Mouse (Mus musculus) hindbrain, embryonic 16.5 days (tissue): ENCODE measurements around the gene Tcn2. TPM values are rescaled to one million over a fixed set of nuclear protein-coding genes. Genes with fewer than 3 reads are reported as not detected.

Experiments used
- ATAC-seq: fragments of 200-750 bp; cut with Nextera tagmentation; 2 replicates; pipeline ENCODE4 v1.8.0; 2017; ENCODE audit warnings: moderate TSS enrichment, moderate library complexity
- H3K27ac ChIP-seq: fragments of 300-500 bp; sonication (generic); 2 replicates; pipeline ENCODE4 v1.5.1; 2014; ENCODE audit warnings: low read depth, mild to moderate bottlenecking, control low read depth, low read length, moderate library complexity
- H3K27me3 ChIP-seq: fragments of 300-500 bp; sonication (generic); replicated peaks from 2 replicates; pipeline ENCODE4 v1.6.1; 2014; ENCODE audit warnings: low read length; ENCODE audit not compliant: control insufficient read depth, insufficient read depth
- H3K36me3 ChIP-seq: fragments of 300-500 bp; sonication (generic); 2 replicates; pipeline ENCODE4 v1.6.1; 2014; ENCODE audit warnings: mild to moderate bottlenecking, low read length, moderate library complexity, mixed read lengths; ENCODE audit not compliant: control insufficient read depth, insufficient read depth
- H3K4me1 ChIP-seq: fragments of 300-500 bp; sonication (generic); 2 replicates; pipeline ENCODE4 v1.6.1; 2014; ENCODE audit warnings: low read depth, low read length; ENCODE audit not compliant: control insufficient read depth, insufficient read depth
- H3K4me2 ChIP-seq: fragments of 300-500 bp; sonication (generic); 2 replicates; pipeline ENCODE4 v1.6.1; 2014; ENCODE audit warnings: mild to moderate bottlenecking, low read length, control low read depth, moderate library complexity
- H3K4me3 ChIP-seq: fragments of 300-500 bp; sonication (generic); 2 replicates; pipeline ENCODE4 v1.5.1; 2014; ENCODE audit warnings: mild to moderate bottlenecking, low read length, control low read depth, moderate library complexity
- H3K9ac ChIP-seq: fragments of 300-500 bp; sonication (generic); 2 replicates; pipeline ENCODE4 v1.6.1; 2014; ENCODE audit warnings: low read depth, mild to moderate bottlenecking, control low read depth, low read length, moderate library complexity
- H3K9me3 ChIP-seq: fragments of 300-500 bp; sonication (generic); 2 replicates; pipeline ENCODE4 v1.6.1; 2014; ENCODE audit warnings: mild to moderate bottlenecking, low read length, moderate library complexity; ENCODE audit not compliant: control insufficient read depth
- WGBS: fragments of 180-500 bp; shearing (Covaris S2); extraction: QIAGEN DNeasy Blood & Tissue Kit; methylation state at CpG from one replicate; pipeline ENCODE4 v1.1.7; 2014; 5-methylcytosine and 5-hydroxymethylcytosine counted together
- polyA plus RNA-seq: library from polyadenylated mRNA; unstranded; fragments of >200 nt; fragmentation: Nextera tagmentation; extraction: Ambion mirVana; gene quantifications from 2 replicates; pipeline ENCODE4 v1.2.1, GENCODE M21; 2015

Gene Tcn2
- polyA plus RNA-seq, 1 experiment from 2014 or later: 30.8 TPM

DNA sequence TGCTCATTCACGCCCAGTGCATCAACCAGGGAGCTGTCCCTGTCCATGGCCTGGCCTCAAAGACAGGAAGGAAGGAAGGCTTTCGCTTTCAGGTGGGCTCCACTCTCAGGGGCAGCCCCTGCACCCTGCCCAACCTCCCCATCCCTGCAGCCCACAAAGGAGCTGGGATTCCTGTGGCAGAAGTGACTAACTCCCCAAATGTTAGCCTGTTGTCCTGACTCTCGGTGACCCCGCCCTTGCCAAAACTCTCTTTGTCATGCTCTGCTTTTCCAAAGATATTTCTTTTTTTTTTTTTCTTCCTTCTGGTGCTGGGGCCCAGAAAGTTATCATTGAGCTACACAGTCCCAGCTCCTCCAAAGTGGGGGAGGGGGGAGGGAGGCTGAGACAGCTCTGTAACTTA is 22.7 kb downstream of the Tcn2 start:
- 94% methylated on average over 4 of the region's 4 CpGs for WGBS
- Histone ChIP-seq H3K27ac (no peak overlapping the region), H3K27me3 (no peaks in the 10 kb centered on the region), H3K9me3 (no peaks in the 10 kb centered on the region), H3K4me2 (peak overlapping the region; percentile 25), H3K36me3 (peaks cover 3% of the 10 kb centered on the region; the same call in 1 of the 2 replicates), H3K9ac (no peak overlapping the region), H3K4me3 (no peak overlapping the region), H3K4me1 (peaks cover 46% of the 10 kb centered on the region)
- no peak for ATAC-seq

GRCm38 (mm10) chr11:3905446-3905845 is 26.5 kb downstream of the Tcn2 start:
- no peak overlapping the region for H3K27ac ChIP-seq
- peaks cover 3% of the 10 kb centered on the region; the same call in 1 of the 2 replicates for H3K36me3 ChIP-seq
- no peak overlapping the region for H3K4me3 ChIP-seq
- no peak overlapping the region for H3K4me2 ChIP-seq
- no peaks in the 10 kb centered on the region for H3K9me3 ChIP-seq
- no peaks in the 10 kb centered on the region for H3K27me3 ChIP-seq
- no peak for ATAC-seq
- peaks cover 21% of the 10 kb centered on the region for H3K4me1 ChIP-seq
- 100% methylated on average over 1 of the region's 1 CpGs for WGBS
- no peak overlapping the region for H3K9ac ChIP-seq

GRCm38 (mm10) chr11:3904673-3905072 is 27.3 kb downstream of the Tcn2 start:
- no peak overlapping the region for H3K9ac ChIP-seq
- no peaks in the 10 kb centered on the region for H3K9me3 ChIP-seq
- peaks cover 13% of the 10 kb centered on the region for H3K4me1 ChIP-seq
- H3K4me3 ChIP-seq: no peak overlapping the region
- ATAC-seq: no peak
- no peaks in the 10 kb centered on the region for H3K27me3 ChIP-seq
- H3K4me2 ChIP-seq: no peak overlapping the region
- H3K36me3 ChIP-seq: peaks cover 3% of the 10 kb centered on the region; the same call in 1 of the 2 replicates
- H3K27ac ChIP-seq: no peak overlapping the region
- WGBS: 78% methylated on average over 6 of the region's 6 CpGs

- Histone ChIP-seq H3K4me2 (no peak overlapping the region), H3K36me3 (peaks cover 3% of the 10 kb centered on the region; the same call in 1 of the 2 replicates), H3K27me3 (no peaks in the 10 kb centered on the region), H3K4me3 (no peak overlapping the region), H3K27ac (0 out of 2 replicates have a peak overlapping the region, but pooled peaks have one; percentile 13), H3K9me3 (no peaks in the 10 kb centered on the region), H3K4me1 (no peaks in the 10 kb centered on the region; the same call in 1 of the 2 replicates), H3K9ac (no peak overlapping the region)
- ATAC-seq: peak; percentile 54
- WGBS: 64% methylated on average over 5 of the region's 5 CpGs
Observed at GRCm38 (mm10) chr11:3903046-3903445, 28.9 kb downstream of the Tcn2 start.

DNA sequence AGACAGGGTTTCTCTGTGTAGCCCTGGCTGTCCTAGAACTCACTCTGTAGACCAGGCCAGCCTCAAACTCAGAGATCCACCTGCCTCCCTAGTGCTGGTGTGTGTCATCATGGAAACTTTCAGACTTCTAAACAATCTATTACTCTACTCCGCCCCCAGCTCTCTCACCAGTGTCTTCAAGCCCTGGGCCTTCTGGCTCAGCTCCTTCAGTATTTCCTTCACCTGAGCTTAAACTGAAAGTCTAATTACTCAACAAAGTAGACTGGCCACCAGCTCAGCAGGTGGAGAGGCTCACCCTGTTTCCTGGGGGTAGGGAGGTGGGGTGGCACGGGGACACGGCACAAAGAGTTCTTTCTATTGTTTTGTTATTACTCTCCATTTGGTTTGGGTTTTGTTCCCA is 29.4 kb downstream of the Tcn2 start:
- Histone ChIP-seq H3K4me3 (no peak overlapping the region), H3K4me1 (no peaks in the 10 kb centered on the region; the same call in 1 of the 2 replicates), H3K36me3 (peaks cover 3% of the 10 kb centered on the region; the same call in 1 of the 2 replicates), H3K27ac (no peak overlapping the region), H3K9me3 (no peaks in the 10 kb centered on the region), H3K27me3 (no peaks in the 10 kb centered on the region), H3K9ac (no peak overlapping the region), H3K4me2 (no peak overlapping the region)
- WGBS: 89% methylated on average over 3 of the region's 3 CpGs
- ATAC-seq: no peak

- Histone ChIP-seq H3K36me3 (peaks cover 6% of the 10 kb centered on the region), H3K27me3 (no peaks in the 10 kb centered on the region), H3K4me3 (no peak overlapping the region), H3K4me2 (no peak overlapping the region), H3K4me1 (no peaks in the 10 kb centered on the region; the same call in 1 of the 2 replicates), H3K9me3 (no peaks in the 10 kb centered on the region), H3K27ac (no peak overlapping the region), H3K9ac (no peak overlapping the region)
- ATAC-seq: no peak
- 89% methylated on average over 6 of the region's 6 CpGs for WGBS
Observed at GRCm38 (mm10) chr11:3900296-3900695, 31.7 kb downstream of the Tcn2 start.

GRCm38 (mm10) chr11:3895933-3896332 is 36.0 kb downstream of the Tcn2 start:
- peaks cover 6% of the 10 kb centered on the region for H3K4me1 ChIP-seq
- 91% methylated on average over 1 of the region's 1 CpGs for WGBS
- peaks cover 6% of the 10 kb centered on the region for H3K36me3 ChIP-seq
- no peak for ATAC-seq
- H3K4me2 ChIP-seq: no peak overlapping the region; the same call in 1 of the 2 replicates
- H3K9ac ChIP-seq: no peak overlapping the region
- no peak overlapping the region for H3K4me3 ChIP-seq
- H3K9me3 ChIP-seq: no peaks in the 10 kb centered on the region
- no peaks in the 10 kb centered on the region for H3K27me3 ChIP-seq
- H3K27ac ChIP-seq: no peak overlapping the region

- peak overlapping the region; percentile 57 for H3K4me3 ChIP-seq
- ATAC-seq: no peak
- WGBS: 3% methylated on average over 10 of the region's 10 CpGs
Observed at GRCm38 (mm10) chr11:3895458-3895857, 36.5 kb downstream of the Tcn2 start.

GRCm38 (mm10) chr11:3894406-3895281 is 37.3 kb downstream of the Tcn2 start, which contains the start of the genes 4921536K21Rik and Dusp18:
Gene 4921536K21Rik, minus strand, starts transcription at chr11:3895098.
Gene Dusp18, plus strand, starts transcription at chr11:3895240.
- H3K36me3 ChIP-seq: peaks cover 6% of the 10 kb centered on the region
- peak; percentile 99 for ATAC-seq
- peak within 1 kb of the TSS; percentile 65 for H3K9ac ChIP-seq
- 2% methylated on average over 46 of the region's 46 CpGs for WGBS
- H3K9me3 ChIP-seq: no peaks in the 10 kb centered on the region
- no peaks in the 10 kb centered on the region for H3K27me3 ChIP-seq
- H3K27ac ChIP-seq: peak within 1 kb of the TSS; percentile 68
- H3K4me2 ChIP-seq: peak within 1 kb of the TSS; percentile 71
- peak within 1 kb of the TSS; percentile 57 for H3K4me3 ChIP-seq
- H3K4me1 ChIP-seq: peaks cover 6% of the 10 kb centered on the region

More at GRCm38 (mm10) chr11:3895458-3895857, 36.5 kb downstream of the Tcn2 start:
- Histone ChIP-seq H3K4me2 (peak overlapping the region; percentile 71), H3K9ac (peak overlapping the region; percentile 65), H3K4me1 (peaks cover 6% of the 10 kb centered on the region), H3K9me3 (no peaks in the 10 kb centered on the region), H3K27me3 (no peaks in the 10 kb centered on the region), H3K27ac (peak overlapping the region; percentile 68), H3K36me3 (peaks cover 6% of the 10 kb centered on the region)
